26 mouse cellular contexts compared by ENCODE assay signal in the genomic region with DNA sequence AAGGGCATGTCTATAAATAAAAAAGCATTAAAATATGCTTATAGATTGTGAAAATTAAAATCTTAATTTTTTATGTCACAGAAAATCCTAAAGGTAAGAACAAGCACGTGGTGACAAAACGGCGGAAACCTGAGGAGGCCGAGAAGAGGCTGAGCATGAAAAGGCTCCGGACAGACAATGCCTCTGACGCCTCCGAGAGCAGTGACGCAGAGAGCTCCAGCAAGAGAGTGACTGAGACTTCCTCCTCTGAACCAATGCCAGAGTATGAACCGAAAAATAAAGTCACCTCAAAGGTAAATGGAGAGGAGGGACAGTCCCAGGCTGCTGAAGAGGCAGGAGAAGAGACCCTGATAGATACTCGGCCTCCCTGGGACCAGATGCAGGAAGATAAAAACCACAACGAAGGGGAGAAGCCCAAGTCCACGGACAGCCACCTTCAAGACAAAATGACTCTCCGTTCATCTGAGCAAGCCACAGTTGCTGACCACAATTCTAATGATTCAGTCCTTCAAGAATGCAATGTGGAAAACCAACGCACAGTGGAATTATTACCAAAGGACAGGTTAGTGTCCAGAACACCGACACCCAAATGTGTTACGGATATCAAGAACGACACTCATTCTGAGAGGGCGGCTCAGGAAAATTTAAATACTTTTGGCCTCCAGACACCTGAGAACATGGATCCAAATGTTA.
"Had no signal": no experiment of that assay in that cellular context is flagged by ENCODE, and none has a peak within 500 bp of the region (broad histone marks: within the 10 kb centered on the region; RNA-seq: fewer than 3 reads in every experiment).

No protein-coding gene starts in this region.

- H3K27ac ChIP-seq: heart, embryonic 13.5 days; heart, embryonic 15.5 days; hindbrain, embryonic 13.5 days; hindbrain, embryonic 15.5 days; hindbrain, postnatal 0 days; intestine, embryonic 15.5 days; kidney, embryonic 15.5 days; kidney, postnatal 0 days; limb, embryonic 10.5 days; limb, embryonic 12.5 days; liver, embryonic 12.5 days; liver, embryonic 14.5 days had no signal

- H3K4me1 ChIP-seq: limb, embryonic 10.5 days; limb, embryonic 12.5 days had no signal

- H3K9ac ChIP-seq: heart, embryonic 13.5 days; heart, embryonic 15.5 days; hindbrain, embryonic 13.5 days; hindbrain, embryonic 15.5 days; intestine, embryonic 15.5 days; kidney, embryonic 15.5 days; limb, embryonic 12.5 days; liver, embryonic 12.5 days; liver, embryonic 14.5 days had no signal

- DNase-seq: gastrocnemius, postnatal 14 days; gastrocnemius, postnatal 36 days; heart, adult 18-20 months; heart, postnatal 14 days; heart, postnatal 36 days; kidney, adult 18-20 months; kidney, adult 9 months; kidney, postnatal 14 days; kidney, postnatal 36 days; layer of hippocampus, adult 9-11 months; layer of hippocampus, postnatal 36 days; liver had no signal

- H3K4me2 ChIP-seq: heart, embryonic 11.5 days; heart, embryonic 13.5 days; heart, embryonic 15.5 days; hindbrain, embryonic 13.5 days; hindbrain, embryonic 15.5 days; intestine, embryonic 15.5 days; kidney, embryonic 15.5 days; limb, embryonic 12.5 days; liver, embryonic 12.5 days had no signal

- H3K27me3 ChIP-seq: heart, embryonic 13.5 days; heart, embryonic 15.5 days; hindbrain, embryonic 13.5 days; hindbrain, embryonic 15.5 days; intestine, embryonic 15.5 days; kidney, embryonic 15.5 days; limb, embryonic 12.5 days; liver, embryonic 12.5 days had no signal

- H3K4me3 ChIP-seq: heart, embryonic 13.5 days; heart, embryonic 15.5 days; hindbrain, embryonic 13.5 days; hindbrain, embryonic 15.5 days; intestine, embryonic 15.5 days; kidney, embryonic 15.5 days; limb, embryonic 10.5 days; limb, embryonic 12.5 days; liver, embryonic 12.5 days had no signal

- ATAC-seq: hindbrain, postnatal 0 days; intestine, embryonic 15.5 days; intestine, postnatal 0 days; liver, embryonic 12.5 days had no signal

- H3K9me3 ChIP-seq: heart, embryonic 13.5 days; heart, embryonic 15.5 days; hindbrain, embryonic 13.5 days; hindbrain, embryonic 15.5 days; intestine, embryonic 15.5 days; kidney, embryonic 15.5 days; limb, embryonic 10.5 days; limb, embryonic 12.5 days; liver, embryonic 12.5 days had no signal
